Mouse (Mus musculus): ENCODE measurements around the gene Zfp174. TPM values are rescaled to one million over a fixed set of nuclear protein-coding genes. Genes with fewer than 3 reads are reported as not detected.

Gene Zfp174
- total and polyA plus RNA-seq, 3 experiments: 0.26 to 0.98 (median 0.37) TPM

GRCm38 (mm10) chr16:3855776-3856175, 8.7 kb downstream of the Zfp174 start:
- dilution Hi-C loops (cut with MboI; ENCODE audit: extremely low pct_ligation_motif_present, extremely low pct_unique_long_range_greater_than_20kb, low sequenced_read_pairs): no loop called here
- in situ Hi-C loops (cut with MboI; ENCODE audit: low pct_ligation_motif_present, low pct_unique_long_range_greater_than_20kb, low sequenced_read_pairs): no loop called here

DNA sequence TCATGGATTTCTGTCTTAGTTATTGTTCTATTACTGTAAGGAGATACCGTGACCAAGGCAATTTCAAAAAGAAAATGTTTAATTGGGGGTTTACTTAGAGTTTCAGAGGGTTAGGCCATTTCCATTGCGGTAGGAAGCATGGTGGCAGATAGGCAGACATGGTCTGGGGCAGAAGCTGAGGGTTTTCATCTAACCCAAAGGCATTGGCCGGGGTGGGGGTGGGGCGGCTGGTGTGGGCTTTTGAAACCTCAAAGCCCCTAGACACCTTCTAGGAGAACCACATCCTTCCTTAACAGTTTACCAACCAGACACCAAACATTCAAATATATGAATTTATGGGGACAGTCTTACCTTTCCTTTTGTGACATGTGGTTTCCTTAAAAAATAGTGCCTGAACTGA, 12.2 kb downstream of the Zfp174 start:
- Histone ChIP-seq H3K4me2 (ENCODE audit: insufficient read depth, low read depth, poor library complexity, severe bottlenecking) (no peak overlapping the region), H3K36me3 (replicated peaks in 1 of 2; ENCODE audit: control insufficient read depth in 1 of 2, insufficient read depth in 1 of 2, low read length in 1 of 2) (peaks cover 10 to 28% of the 10 kb centered on the region in 2 experiments), H3K4me3 (replicated peaks in 1 of 3; ENCODE audit: low read depth in 2 of 3, low read length in 2 of 3, poor library complexity in 1 of 3) (no peak overlapping the region), H3K27ac (ENCODE audit: insufficient read depth, low read depth) (no peak overlapping the region), H3K79me2 (replicated peaks; ENCODE audit: control insufficient read depth, extremely low read depth, insufficient read depth, poor library complexity, severe bottlenecking) (0 out of 2 replicates have a peak, but pooled peaks cover 2% of the 10 kb centered on the region), H3K9ac (ENCODE audit: insufficient read depth, low read depth) (no peak overlapping the region), H3K9me3 (replicated peaks; ENCODE audit: low read length) (no peaks in the 10 kb centered on the region), H3K27me3 (replicated peaks) (no peaks in the 10 kb centered on the region), H3K4me1 (ENCODE audit: control insufficient read depth in 1 of 2, insufficient read depth in 2 of 2) (peaks cover 2 to 5% of the 10 kb centered on the region in 2 experiments; a peak in 1 of 4 replicates)
- TF ChIP-seq MYC (IDR thresholded peaks at IDR 0.05; ENCODE audit: low read depth, low read length) (no peak), MAFK (IDR thresholded peaks at IDR 0.05; ENCODE audit: insufficient replicate concordance, low read length) (no peak), JUN (IDR thresholded peaks at IDR 0.05; ENCODE audit: insufficient read depth, low read depth, low read length) (no peak), EP300 (IDR thresholded peaks at IDR 0.05; ENCODE audit: low read length) (no peak), SMC3 (IDR thresholded peaks at IDR 0.05; ENCODE audit: low read depth, low read length) (no peak), HCFC1 (IDR thresholded peaks at IDR 0.05; ENCODE audit: low read depth, low read length) (no peak), TCF12 (IDR thresholded peaks at IDR 0.05; ENCODE audit: low read depth, low read length) (no peak), CTCF (conservative IDR thresholded peaks at IDR 0.05 in 1 of 2, IDR thresholded peaks at IDR 0.05 in 1 of 2; ENCODE audit: low read depth in 2 of 2, low read length in 2 of 2) (no peak), GABPA (IDR thresholded peaks at IDR 0.05; ENCODE audit: insufficient replicate concordance, low read depth, low read length) (no peak)
- in situ Hi-C loops (cut with MboI; ENCODE audit: low pct_ligation_motif_present, low pct_unique_long_range_greater_than_20kb, low sequenced_read_pairs) (no loop called here), dilution Hi-C loops (cut with MboI; ENCODE audit: extremely low pct_ligation_motif_present, extremely low pct_unique_long_range_greater_than_20kb, low sequenced_read_pairs) (no loop called here)
- DNase-seq (ENCODE audit: extremely low read depth): peak; percentile 14

More at GRCm38 (mm10) chr16:3855776-3856175, 8.7 kb downstream of the Zfp174 start:
- no peak overlapping the region for H3K27ac ChIP-seq (ENCODE audit: insufficient read depth, low read depth)
- H3K4me2 ChIP-seq (ENCODE audit: insufficient read depth, low read depth, poor library complexity, severe bottlenecking): no peak overlapping the region
- no peak overlapping the region for H3K4me3 ChIP-seq (replicated peaks in 1 of 3; ENCODE audit: low read depth in 2 of 3, low read length in 2 of 3, poor library complexity in 1 of 3)
- H3K9ac ChIP-seq (ENCODE audit: insufficient read depth, low read depth): no peak overlapping the region
- H3K79me2 ChIP-seq (replicated peaks; ENCODE audit: control insufficient read depth, extremely low read depth, insufficient read depth, poor library complexity, severe bottlenecking): no peaks in the 10 kb centered on the region
- H3K36me3 ChIP-seq (replicated peaks in 1 of 2; ENCODE audit: control insufficient read depth in 1 of 2, insufficient read depth in 1 of 2, low read length in 1 of 2): peaks cover under 1 to 5% of the 10 kb centered on the region in 2 experiments
- no peaks in the 10 kb centered on the region for H3K27me3 ChIP-seq (replicated peaks)
- peaks cover 2 to 5% of the 10 kb centered on the region in 2 experiments; a peak in 1 of 4 replicates for H3K4me1 ChIP-seq (ENCODE audit: control insufficient read depth in 1 of 2, insufficient read depth in 2 of 2)
- TF ChIP-seq JUN (IDR thresholded peaks at IDR 0.05; ENCODE audit: insufficient read depth, low read depth, low read length) (no peak), BHLHE40 (IDR thresholded peaks at IDR 0.05; ENCODE audit: low read depth, low read length) (no peak), MXI1 (IDR thresholded peaks at IDR 0.05; ENCODE audit: low read depth, low read length) (no peak), RCOR1 (conservative IDR thresholded peaks at IDR 0.05; ENCODE audit: low read depth, low read length) (no peak), SIN3A (IDR thresholded peaks at IDR 0.05; ENCODE audit: low read length) (no peak), MYC (IDR thresholded peaks at IDR 0.05; ENCODE audit: low read depth, low read length) (no peak), USF1 (IDR thresholded peaks at IDR 0.05; ENCODE audit: low read depth, low read length) (no peak), CHD1 (IDR thresholded peaks at IDR 0.05; ENCODE audit: low read depth, low read length) (no peak), GABPA (IDR thresholded peaks at IDR 0.05; ENCODE audit: insufficient replicate concordance, low read depth, low read length) (no peak)
- DNase-seq (ENCODE audit: extremely low read depth): no peak
- H3K9me3 ChIP-seq (replicated peaks; ENCODE audit: low read length): no peaks in the 10 kb centered on the region
